Mouse (Mus musculus) neural tube, embryonic 14.5 days (tissue): ENCODE measurements around the gene Ccl17. TPM values are rescaled to one million over a fixed set of nuclear protein-coding genes. Genes with fewer than 3 reads are reported as not detected.

Source experiments
- ATAC-seq: fragments of 200-750 bp; cut with Nextera tagmentation; 2 replicates; pipeline ENCODE4 v1.8.0; 2017; ENCODE audit warnings: low read depth, mild to moderate bottlenecking, moderate TSS enrichment, moderate library complexity
- H3K27ac ChIP-seq: fragments of 300-500 bp; sonication (generic); 2 replicates; pipeline ENCODE4 v1.5.1; 2014; ENCODE audit warnings: low read depth, mild to moderate bottlenecking, control low read depth, low read length, moderate library complexity, mixed read lengths
- H3K27me3 ChIP-seq: fragments of 300-500 bp; sonication (generic); 2 replicates; pipeline ENCODE4 v1.6.1; 2014; ENCODE audit warnings: low read length; ENCODE audit not compliant: control insufficient read depth, insufficient read depth
- H3K36me3 ChIP-seq: fragments of 300-500 bp; sonication (generic); 2 replicates; pipeline ENCODE4 v1.6.1; 2014; ENCODE audit warnings: low read length, mixed read lengths; ENCODE audit not compliant: control insufficient read depth, insufficient read depth
- H3K4me1 ChIP-seq: fragments of 300-500 bp; sonication (generic); 2 replicates; pipeline ENCODE4 v1.6.1; 2014; ENCODE audit warnings: low read length; ENCODE audit not compliant: control insufficient read depth, insufficient read depth
- H3K4me2 ChIP-seq: fragments of 300-500 bp; sonication (generic); 2 replicates; pipeline ENCODE4 v1.6.1; 2014; ENCODE audit warnings: mild to moderate bottlenecking, low read depth, low read length, control low read depth
- H3K4me3 ChIP-seq: fragments of 300-500 bp; sonication (generic); 2 replicates; pipeline ENCODE4 v1.5.1; 2014; ENCODE audit warnings: low read depth, low read length, control low read depth, mixed read lengths
- H3K9ac ChIP-seq: fragments of 300-500 bp; sonication (generic); replicated peaks from 2 replicates; pipeline ENCODE4 v1.6.1; 2014; ENCODE audit warnings: low read depth, mild to moderate bottlenecking, control low read depth, low read length, mixed read lengths
- H3K9me3 ChIP-seq: fragments of 300-500 bp; sonication (generic); 2 replicates; pipeline ENCODE4 v1.6.1; 2016; ENCODE audit warnings: low read length; ENCODE audit not compliant: control insufficient read depth
- WGBS: fragments of 180-500 bp; shearing (Covaris S2); extraction: QIAGEN DNeasy Blood & Tissue Kit; methylation state at CpG from one replicate; pipeline ENCODE4 v1.1.7; 2014; 5-methylcytosine and 5-hydroxymethylcytosine counted together
- polyA plus RNA-seq: library from polyadenylated mRNA; unstranded; fragments of >200 nt; fragmentation: Nextera tagmentation; extraction: Ambion mirVana; gene quantifications from 2 replicates; pipeline ENCODE4 v1.2.1, GENCODE M21; 2014

Gene Ccl17
- 0.79 and 1.4 TPM in 2 replicates for polyA plus RNA-seq

GRCm38 (mm10) chr8:94810153-94810552, at the start of gene Ccl17:
Gene Ccl17, plus strand, starts transcription at chr8:94810453.
- no peak for ATAC-seq
- no peak within 1 kb of the TSS for H3K9ac ChIP-seq
- H3K4me1 ChIP-seq, result 0 out of 2 replicates have a peak, but pooled peaks cover 4% of the 10 kb centered on the region
- H3K4me3 ChIP-seq, result no peak within 1 kb of the TSS
- H3K9me3 ChIP-seq, result no peaks in the 10 kb centered on the region
- H3K36me3 ChIP-seq, result no peaks in the 10 kb centered on the region
- H3K27me3 ChIP-seq, result no peaks in the 10 kb centered on the region
- 80% methylated on average over 3 of the region's 3 CpGs for WGBS
- no peak within 1 kb of the TSS for H3K27ac ChIP-seq
- H3K4me2 ChIP-seq, result no peak within 1 kb of the TSS

- no peaks in the 10 kb centered on the region for H3K4me1 ChIP-seq
- no peaks in the 10 kb centered on the region for H3K27me3 ChIP-seq
- no peak for ATAC-seq
- no peak overlapping the region for H3K9ac ChIP-seq
- 79% methylated on average over 9 of the region's 9 CpGs for WGBS
- no peaks in the 10 kb centered on the region for H3K9me3 ChIP-seq
- H3K4me2 ChIP-seq, result no peak overlapping the region
- no peaks in the 10 kb centered on the region for H3K36me3 ChIP-seq
- no peak overlapping the region for H3K27ac ChIP-seq
- no peak overlapping the region for H3K4me3 ChIP-seq
These were observed 43.2 kb upstream of the Ccl17 start for GRCm38 (mm10) chr8:94767035-94767434.

- ATAC-seq, result no peak
- no peak overlapping the region for H3K27ac ChIP-seq
- no peaks in the 10 kb centered on the region for H3K9me3 ChIP-seq
- no peak overlapping the region for H3K9ac ChIP-seq
- H3K4me2 ChIP-seq, result no peak overlapping the region; the same call in 1 of the 2 replicates
- no peak overlapping the region for H3K4me3 ChIP-seq
- peaks cover 11% of the 10 kb centered on the region; the same call in 1 of the 2 replicates for H3K4me1 ChIP-seq
- H3K27me3 ChIP-seq, result no peaks in the 10 kb centered on the region
- 34% methylated on average over 6 of the region's 6 CpGs for WGBS
- no peaks in the 10 kb centered on the region for H3K36me3 ChIP-seq
These were observed 39.3 kb upstream of the Ccl17 start for GRCm38 (mm10) chr8:94770945-94771344.

GRCm38 (mm10) chr8:94771941-94772670, 38.1 kb upstream of the Ccl17 start, which contains the start of gene Cx3cl1:
Gene Cx3cl1, plus strand, starts transcription at chr8:94772009.
- Histone ChIP-seq H3K27me3 (no peaks in the 10 kb centered on the region), H3K4me2 (peak within 1 kb of the TSS; percentile 93), H3K9me3 (no peaks in the 10 kb centered on the region), H3K36me3 (no peaks in the 10 kb centered on the region), H3K27ac (peak within 1 kb of the TSS; percentile 39; the same call in 1 of the 2 replicates), H3K9ac (peak within 1 kb of the TSS; percentile 80), H3K4me3 (peak within 1 kb of the TSS; percentile 56), H3K4me1 (peaks cover 11% of the 10 kb centered on the region; the same call in 1 of the 2 replicates)
- ATAC-seq, result peak; percentile 86
- WGBS, result under 1% methylated on average over 38 of the region's 38 CpGs

DNA sequence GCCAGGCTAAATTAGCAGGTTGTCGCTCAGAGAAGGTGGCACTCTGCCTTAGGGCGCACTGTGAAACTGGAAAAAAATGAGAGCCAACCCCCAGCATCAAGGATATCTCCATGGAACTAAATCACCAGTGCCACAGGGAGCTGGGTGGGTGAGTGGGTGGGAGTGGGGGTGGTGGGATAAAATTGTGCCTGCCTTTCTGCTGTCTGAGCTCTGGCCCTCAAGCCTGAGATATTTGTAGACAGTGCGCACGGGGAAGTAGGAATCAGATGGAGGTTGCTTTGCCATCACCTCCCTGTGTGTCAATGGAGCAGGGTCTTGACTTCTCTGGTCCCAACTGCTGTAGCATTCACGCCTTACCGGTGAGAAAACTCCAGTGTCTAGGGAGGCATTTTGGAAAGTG, 37.2 kb upstream of the Ccl17 start:
- no peaks in the 10 kb centered on the region for H3K27me3 ChIP-seq
- no peaks in the 10 kb centered on the region for H3K36me3 ChIP-seq
- peak overlapping the region; percentile 56 for H3K4me3 ChIP-seq
- H3K4me1 ChIP-seq, result peaks cover 11% of the 10 kb centered on the region; the same call in 1 of the 2 replicates
- no peak for ATAC-seq
- H3K9me3 ChIP-seq, result no peaks in the 10 kb centered on the region
- H3K4me2 ChIP-seq, result peak overlapping the region; percentile 93
- WGBS, result 47% methylated on average over 6 of the region's 6 CpGs
- no peak overlapping the region for H3K27ac ChIP-seq
- H3K9ac ChIP-seq, result 0 out of 2 replicates have a peak overlapping the region, but pooled peaks have one; percentile 80

DNA sequence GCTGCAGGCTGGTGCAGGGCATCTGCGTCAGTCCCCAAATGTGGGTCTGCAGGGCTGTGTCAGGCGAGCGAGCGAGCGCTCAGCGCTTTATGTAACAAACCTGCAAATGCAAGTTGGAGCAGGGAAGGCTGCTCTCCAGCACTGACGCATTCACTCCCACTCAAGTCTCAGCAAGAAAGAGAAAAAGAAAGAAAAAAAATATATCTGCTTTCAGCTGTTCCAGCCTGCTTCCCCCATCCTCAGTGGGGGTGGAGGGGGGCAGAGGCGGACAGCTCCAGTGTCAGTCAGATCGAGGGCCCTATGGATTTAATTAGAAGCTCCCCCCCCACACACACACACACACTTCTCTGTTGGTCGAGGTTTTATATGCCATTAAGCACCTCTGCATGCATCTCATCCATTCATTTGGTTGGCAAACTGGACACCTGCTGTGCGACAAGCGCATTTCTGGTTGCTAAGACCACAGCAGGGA, 36.5 kb upstream of the Ccl17 start:
- Histone ChIP-seq H3K9ac (no peak overlapping the region), H3K4me1 (peaks cover 11% of the 10 kb centered on the region; the same call in 1 of the 2 replicates), H3K27ac (peak overlapping the region; percentile 34; the same call in 1 of the 2 replicates), H3K4me2 (peak overlapping the region; percentile 93), H3K4me3 (peak overlapping the region; percentile 56; the same call in 1 of the 2 replicates), H3K27me3 (no peaks in the 10 kb centered on the region), H3K9me3 (no peaks in the 10 kb centered on the region), H3K36me3 (no peaks in the 10 kb centered on the region)
- 0 out of 2 replicates have a peak, but pooled peaks have one; percentile 29 for ATAC-seq
- WGBS, result 15% methylated on average over 12 of the region's 12 CpGs

DNA sequence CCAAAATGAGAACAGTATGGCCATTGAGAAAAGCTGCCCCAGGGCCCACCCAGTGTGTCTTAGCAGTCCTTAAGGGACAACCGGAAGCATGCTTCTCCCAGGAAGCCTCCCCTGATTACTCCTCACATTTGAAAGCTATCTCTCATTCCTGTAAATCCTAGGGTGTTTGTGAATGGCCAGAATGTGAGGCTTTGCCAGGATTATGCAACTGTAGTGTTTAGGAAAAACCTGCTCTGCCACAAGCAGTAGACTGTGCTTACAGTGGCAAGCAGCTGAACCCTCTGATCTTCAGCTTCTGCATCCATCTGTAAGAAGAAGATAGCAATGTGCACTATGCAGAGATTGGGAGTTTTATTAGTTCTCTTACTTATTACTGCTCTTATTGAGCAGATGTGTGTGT, 35.7 kb upstream of the Ccl17 start:
- no peak for ATAC-seq
- Histone ChIP-seq H3K27ac (no peak overlapping the region), H3K4me1 (peaks cover 14% of the 10 kb centered on the region; the same call in 1 of the 2 replicates), H3K9ac (no peak overlapping the region), H3K4me3 (no peak overlapping the region), H3K36me3 (no peaks in the 10 kb centered on the region), H3K4me2 (no peak overlapping the region), H3K27me3 (no peaks in the 10 kb centered on the region), H3K9me3 (no peaks in the 10 kb centered on the region)
- WGBS, result 88% methylated on average over 1 of the region's 1 CpGs

DNA sequence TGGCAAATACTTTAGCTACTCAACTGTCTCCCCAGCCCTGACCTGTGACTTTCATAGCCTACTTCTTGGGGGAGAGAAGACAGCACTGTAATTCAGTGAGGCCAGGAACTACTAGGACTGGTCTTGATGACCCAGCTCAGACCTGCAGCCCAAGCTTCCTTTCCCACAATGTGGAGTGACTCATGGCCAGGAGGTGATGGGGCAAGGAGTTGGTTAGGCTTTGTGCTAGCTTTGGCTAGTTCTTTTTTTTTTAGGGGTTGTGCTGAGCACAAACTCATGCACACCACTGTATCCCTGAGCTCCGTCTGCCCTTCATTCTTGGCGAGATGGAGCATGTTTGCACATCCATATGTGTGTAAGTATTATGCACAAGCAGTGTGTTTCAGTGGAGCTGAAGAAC, 33.9 kb upstream of the Ccl17 start:
- Histone ChIP-seq H3K4me2 (no peak overlapping the region), H3K9me3 (no peaks in the 10 kb centered on the region), H3K27ac (no peak overlapping the region), H3K36me3 (no peaks in the 10 kb centered on the region), H3K27me3 (no peaks in the 10 kb centered on the region), H3K4me1 (peaks cover 14% of the 10 kb centered on the region; the same call in 1 of the 2 replicates), H3K9ac (no peak overlapping the region), H3K4me3 (no peak overlapping the region)
- no peak for ATAC-seq
- 90% methylated on average over 2 of the region's 2 CpGs for WGBS

GRCm38 (mm10) chr8:94778036-94778435, 32.2 kb upstream of the Ccl17 start:
- no peak for ATAC-seq
- WGBS, result 65% methylated on average over 10 of the region's 10 CpGs

More at GRCm38 (mm10) chr8:94778036-94778435, 32.2 kb upstream of the Ccl17 start:
- Histone ChIP-seq H3K4me2 (no peak overlapping the region), H3K9me3 (no peaks in the 10 kb centered on the region), H3K4me3 (no peak overlapping the region), H3K4me1 (peaks cover 14% of the 10 kb centered on the region; the same call in 1 of the 2 replicates), H3K27ac (no peak overlapping the region), H3K9ac (no peak overlapping the region), H3K36me3 (no peaks in the 10 kb centered on the region), H3K27me3 (no peaks in the 10 kb centered on the region)
